Mouse (Mus musculus) cerebellum, adult 2 months (tissue): Measurements from ENCODE around the gene Morn4.

Experiments used
- CTCF ChIP-seq: fragments of 200-500 bp; IDR thresholded peaks from 2 replicates; pipeline ENCODE4 v1.5.1; 2011; ENCODE audit warnings: low read depth, mild to moderate bottlenecking, control low read depth, low read length, moderate library complexity, borderline replicate concordance; ENCODE audit not compliant: insufficient read depth
- POLR2A ChIP-seq: fragments of 200-500 bp; IDR thresholded peaks from 2 replicates; pipeline ENCODE4 v1.6.1; 2011; ENCODE audit warnings: low read length, control low read depth, borderline replicate concordance; ENCODE audit not compliant: insufficient read depth

DNA sequence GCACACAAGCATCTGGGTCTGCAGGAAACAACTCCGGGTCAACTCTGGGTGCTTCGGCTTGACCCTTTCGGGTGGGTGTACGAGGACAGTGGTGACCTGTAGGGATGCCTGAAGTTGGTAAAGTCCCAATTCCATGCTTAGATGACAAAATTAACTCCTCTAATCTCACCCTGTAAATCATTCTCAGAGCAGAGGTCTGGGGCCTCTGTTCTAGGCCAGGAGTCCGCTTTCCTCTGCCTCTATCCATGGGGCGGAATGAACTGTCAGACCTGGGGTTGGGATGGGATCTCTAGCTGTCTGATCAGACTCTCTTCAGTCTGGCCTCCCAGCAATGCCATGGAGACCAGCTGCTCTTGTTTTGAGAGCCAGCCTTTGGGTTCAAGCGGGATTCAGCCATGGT is 24.7 kb downstream of the Morn4 start:
- no peak for TF ChIP-seq CTCF
- TF ChIP-seq POLR2A, result no peak
